Mouse (Mus musculus) megakaryocyte, embryonic 14.5 days (primary cell): ENCODE results near the gene Tspyl3.

Experiments used
- FLI1 ChIP-seq: IDR thresholded peaks from 2 replicates; pipeline ENCODE4 v1.6.1; 2012; ENCODE audit warnings: low read length, inconsistent platforms, mixed read lengths
- GATA1 ChIP-seq: IDR thresholded peaks from 3 replicates; pipeline ENCODE4 v1.6.1; 2012; ENCODE audit warnings: mixed read lengths, low read length, inconsistent platforms, borderline replicate concordance

GRCm38 (mm10) chr2:153237193-153237592, 12.0 kb upstream of the Tspyl3 start:
- TF ChIP-seq GATA1 (no peak), FLI1 (no peak)
